Mouse (Mus musculus) thymus, adult 2 months (tissue): Measurements from ENCODE around the gene Ptpn11.

Experiments used
- CTCF ChIP-seq: fragments of 200-500 bp; IDR thresholded peaks from 2 replicates; pipeline ENCODE4 v1.5.1; 2012; ENCODE audit warnings: mild to moderate bottlenecking, control low read depth, low read length, moderate library complexity, borderline replicate concordance; ENCODE audit not compliant: control insufficient read depth, poor library complexity, insufficient read depth; ENCODE audit errors: extremely low read depth
- POLR2A ChIP-seq: fragments of 200-500 bp; IDR thresholded peaks from 2 replicates; pipeline ENCODE4 v1.6.1; 2012; ENCODE audit warnings: mild to moderate bottlenecking, low read length, control low read depth, moderate library complexity; ENCODE audit not compliant: control insufficient read depth, poor library complexity, insufficient read depth; ENCODE audit errors: extremely low read depth

GRCm38 (mm10) chr5:121226406-121226805 lies 35.2 kb upstream of the Ptpn11 start:
- TF ChIP-seq CTCF (no peak), POLR2A (no peak)
